Mouse (Mus musculus) heart, embryonic 10.5 days (tissue): Measurements from ENCODE around the gene Xxylt1. TPM values are rescaled to one million over a fixed set of nuclear protein-coding genes. Genes with fewer than 3 reads are reported as not detected.
"Not testable (repeated sequence)": the region's sequence is repeated elsewhere in the genome, so short reads cannot be mapped to it uniquely, and the experiment has no call there.

Experiments
- DNase-seq: peaks from one replicate; pipeline ENCODE4 v3.0.0-alpha.2; 2017; ENCODE audit warnings: low spot score
- H3K27ac ChIP-seq: fragments of 300-500 bp; sonication (generic); 2 replicates; pipeline ENCODE4 v1.5.1; 2016; ENCODE audit warnings: mild to moderate bottlenecking
- H3K27me3 ChIP-seq: fragments of 300-500 bp; sonication (generic); 2 replicates; pipeline ENCODE4 v1.6.1; 2016; ENCODE audit warnings: mild to moderate bottlenecking; ENCODE audit not compliant: poor library complexity, insufficient read depth, severe bottlenecking
- H3K36me3 ChIP-seq: fragments of 300-500 bp; sonication (generic); 2 replicates; pipeline ENCODE4 v1.6.1; 2016; ENCODE audit warnings: mild to moderate bottlenecking, moderate library complexity
- H3K4me1 ChIP-seq: fragments of 300-500 bp; sonication (generic); 2 replicates; pipeline ENCODE4 v1.6.1; 2016; ENCODE audit warnings: mild to moderate bottlenecking
- H3K4me3 ChIP-seq: fragments of 300-500 bp; sonication (generic); 2 replicates; pipeline ENCODE4 v1.5.1; 2016; ENCODE audit warnings: mild to moderate bottlenecking, moderate library complexity
- H3K9me3 ChIP-seq: fragments of 300-500 bp; sonication (generic); 2 replicates; pipeline ENCODE4 v1.6.1; 2016; ENCODE audit warnings: mild to moderate bottlenecking, moderate library complexity
- WGBS: fragments of 180-500 bp; shearing (Covaris S2); methylation state at CpG from one replicate; pipeline ENCODE4 v1.1.7; 2016; 5-methylcytosine and 5-hydroxymethylcytosine counted together
- polyA plus RNA-seq: library from polyadenylated mRNA; unstranded; fragments of >200 nt; fragmentation: Nextera tagmentation; extraction: Ambion mirVana; gene quantifications from 2 replicates; pipeline ENCODE4 v1.2.1, GENCODE M21; 2016

Gene Xxylt1
- polyA plus RNA-seq, 1 experiment from 2014 or later, result 15.0 TPM

GRCm38 (mm10) chr16:31012236-31012635 is 69.0 kb downstream of the Xxylt1 start:
- WGBS, result 93% methylated on average over 10 of the region's 10 CpGs

GRCm38 (mm10) chr16:31010443-31010842 is 70.8 kb downstream of the Xxylt1 start:
- Histone ChIP-seq H3K4me3 (no peak overlapping the region), H3K27me3 (no peaks in the 10 kb centered on the region), H3K4me1 (peaks cover 14% of the 10 kb centered on the region), H3K9me3 (no peaks in the 10 kb centered on the region), H3K27ac (peak overlapping the region; percentile 29; the same call in 1 of the 2 replicates), H3K36me3 (peaks cover 5% of the 10 kb centered on the region)
- DNase-seq, result no peak
- 88% methylated on average over 5 of the region's 5 CpGs for WGBS

More at GRCm38 (mm10) chr16:31012236-31012635, 69.0 kb downstream of the Xxylt1 start:
- no peak overlapping the region for H3K4me3 ChIP-seq
- no peaks in the 10 kb centered on the region for H3K27me3 ChIP-seq
- no peak for DNase-seq
- peaks cover 6% of the 10 kb centered on the region; the same call in 1 of the 2 replicates for H3K4me1 ChIP-seq
- H3K27ac ChIP-seq, result no peak overlapping the region
- H3K36me3 ChIP-seq, result peaks cover 3% of the 10 kb centered on the region
- no peaks in the 10 kb centered on the region for H3K9me3 ChIP-seq

- peaks cover 5% of the 10 kb centered on the region for H3K36me3 ChIP-seq
Measured at GRCm38 (mm10) chr16:31008326-31008725, 72.9 kb downstream of the Xxylt1 start.

DNA sequence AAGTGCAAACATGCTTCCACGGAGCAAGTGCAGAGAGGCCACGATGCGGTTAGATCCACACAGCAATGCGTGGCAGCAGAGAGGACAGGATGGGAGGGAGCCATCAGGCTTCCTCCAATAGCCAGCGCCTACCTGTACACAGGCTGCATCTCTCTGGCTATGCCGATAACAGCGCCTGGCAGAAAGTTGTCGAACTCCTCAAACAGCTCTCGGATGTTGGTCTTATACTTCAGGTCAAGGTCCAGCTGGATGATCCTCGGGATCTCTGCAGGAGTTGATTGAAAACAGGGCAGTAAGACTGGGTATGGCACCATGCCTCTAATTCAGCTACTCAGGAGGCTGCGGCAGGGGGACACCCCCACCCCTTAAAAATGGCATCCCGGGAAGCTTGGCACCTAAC is 73.7 kb downstream of the Xxylt1 start:
- Histone ChIP-seq H3K36me3 (peaks cover 5% of the 10 kb centered on the region), H3K9me3 (no peaks in the 10 kb centered on the region), H3K4me1 (peaks cover 40% of the 10 kb centered on the region), H3K27ac (0 out of 2 replicates have a peak overlapping the region, but pooled peaks have one; percentile 7), H3K4me3 (no peak overlapping the region), H3K27me3 (no peaks in the 10 kb centered on the region)
- 91% methylated on average over 12 of the region's 12 CpGs for WGBS
- DNase-seq, result no peak

More at GRCm38 (mm10) chr16:31008326-31008725, 72.9 kb downstream of the Xxylt1 start:
- no peak for DNase-seq
- Histone ChIP-seq H3K4me1 (peaks cover 33% of the 10 kb centered on the region), H3K4me3 (no peak overlapping the region), H3K27ac (0 out of 2 replicates have a peak overlapping the region, but pooled peaks have one; percentile 7), H3K9me3 (no peaks in the 10 kb centered on the region), H3K27me3 (no peaks in the 10 kb centered on the region)
- WGBS, result 82% methylated on average over 7 of the region's 7 CpGs

DNA sequence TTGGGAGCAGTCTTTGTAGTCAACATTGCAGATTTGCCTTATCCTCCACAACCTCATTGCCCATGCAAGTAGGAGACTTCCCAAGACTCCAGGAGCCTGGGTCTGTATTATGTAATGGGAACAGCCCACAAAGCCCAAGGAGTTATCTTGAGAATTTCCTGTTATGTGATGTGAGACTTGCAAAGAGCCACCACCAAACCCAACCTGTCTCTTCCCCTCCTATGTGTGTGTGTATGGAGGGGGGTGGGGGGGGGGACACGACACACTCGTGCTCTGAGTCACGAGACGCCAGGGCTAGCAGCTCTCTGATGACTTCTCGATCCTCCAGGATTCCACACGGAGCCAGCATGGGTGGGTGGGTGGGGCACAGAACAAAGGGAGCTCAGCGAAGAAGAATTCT is 75.5 kb downstream of the Xxylt1 start:
- Histone ChIP-seq H3K4me1 (peaks cover 48% of the 10 kb centered on the region), H3K27ac (peak overlapping the region; percentile 74), H3K4me3 (no peak overlapping the region), H3K27me3 (no peaks in the 10 kb centered on the region), H3K9me3 (no peaks in the 10 kb centered on the region), H3K36me3 (peaks cover 5% of the 10 kb centered on the region)
- no peak for DNase-seq
- WGBS, result 49% methylated on average over 7 of the region's 7 CpGs

GRCm38 (mm10) chr16:31004321-31004682 is 76.9 kb downstream of the Xxylt1 start:
- H3K27ac ChIP-seq, result peak overlapping the region; percentile 74
- no peaks in the 10 kb centered on the region for H3K9me3 ChIP-seq
- no peak for DNase-seq
- H3K27me3 ChIP-seq, result no peaks in the 10 kb centered on the region
- H3K36me3 ChIP-seq, result peaks cover 5% of the 10 kb centered on the region
- WGBS, result 50% methylated on average over 2 of the region's 2 CpGs
- no peak overlapping the region for H3K4me3 ChIP-seq
- H3K4me1 ChIP-seq, result peaks cover 48% of the 10 kb centered on the region

GRCm38 (mm10) chr16:31003592-31004320 is 77.5 kb downstream of the Xxylt1 start:
- peak overlapping the region; percentile 74 for H3K27ac ChIP-seq
- 14% methylated on average over 10 of the region's 10 CpGs for WGBS
- H3K4me1 ChIP-seq, result peaks cover 48% of the 10 kb centered on the region
- not testable (repeated sequence) for H3K27me3 ChIP-seq, H3K36me3 ChIP-seq, H3K9me3 ChIP-seq, DNase-seq
- peak overlapping the region; percentile 10; the same call in 1 of the 2 replicates for H3K4me3 ChIP-seq

GRCm38 (mm10) chr16:31002926-31003325 is 78.3 kb downstream of the Xxylt1 start:
- no peaks in the 10 kb centered on the region for H3K27me3 ChIP-seq
- H3K27ac ChIP-seq, result peak overlapping the region; percentile 74
- H3K36me3 ChIP-seq, result peaks cover 5% of the 10 kb centered on the region
- no peak overlapping the region for H3K4me3 ChIP-seq
- H3K4me1 ChIP-seq, result peaks cover 43% of the 10 kb centered on the region
- H3K9me3 ChIP-seq, result no peaks in the 10 kb centered on the region
- no peak for DNase-seq
- WGBS, result 47% methylated on average over 6 of the region's 6 CpGs

GRCm38 (mm10) chr16:31002117-31002516 is 79.1 kb downstream of the Xxylt1 start:
- 84% methylated on average over 6 of the region's 6 CpGs for WGBS
- peaks cover under 1% of the 10 kb centered on the region; the same call in 1 of the 2 replicates for H3K36me3 ChIP-seq
- H3K9me3 ChIP-seq, result no peaks in the 10 kb centered on the region
- peaks cover 42% of the 10 kb centered on the region for H3K4me1 ChIP-seq
- peak overlapping the region; percentile 74; the same call in 1 of the 2 replicates for H3K27ac ChIP-seq
- DNase-seq, result no peak
- no peaks in the 10 kb centered on the region for H3K27me3 ChIP-seq
- H3K4me3 ChIP-seq, result no peak overlapping the region

DNA sequence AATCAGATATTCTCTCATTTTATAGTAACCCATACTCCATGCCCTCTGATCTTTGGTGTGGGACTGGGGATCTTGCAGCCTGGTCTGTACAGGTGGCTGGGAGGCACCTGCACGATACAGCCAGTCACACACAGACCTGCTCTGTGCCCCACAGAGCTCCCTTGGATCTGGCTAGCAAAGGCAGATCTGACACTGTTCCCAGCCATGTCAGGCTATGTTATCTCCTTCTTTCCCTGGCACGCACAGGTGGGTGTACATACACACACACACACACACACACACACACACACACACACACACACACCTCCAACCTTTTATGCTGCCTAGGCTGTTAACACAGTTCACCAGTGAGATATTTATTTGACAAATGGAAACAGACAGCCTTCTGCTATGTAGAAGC is 82.5 kb downstream of the Xxylt1 start:
- no peak overlapping the region for H3K27ac ChIP-seq
- H3K27me3 ChIP-seq, result no peaks in the 10 kb centered on the region
- peaks cover 42% of the 10 kb centered on the region for H3K4me1 ChIP-seq
- H3K4me3 ChIP-seq, result no peak overlapping the region
- H3K36me3 ChIP-seq, result no peaks in the 10 kb centered on the region
- no peak for DNase-seq
- H3K9me3 ChIP-seq, result no peaks in the 10 kb centered on the region
- 80% methylated on average over 2 of the region's 2 CpGs for WGBS

DNA sequence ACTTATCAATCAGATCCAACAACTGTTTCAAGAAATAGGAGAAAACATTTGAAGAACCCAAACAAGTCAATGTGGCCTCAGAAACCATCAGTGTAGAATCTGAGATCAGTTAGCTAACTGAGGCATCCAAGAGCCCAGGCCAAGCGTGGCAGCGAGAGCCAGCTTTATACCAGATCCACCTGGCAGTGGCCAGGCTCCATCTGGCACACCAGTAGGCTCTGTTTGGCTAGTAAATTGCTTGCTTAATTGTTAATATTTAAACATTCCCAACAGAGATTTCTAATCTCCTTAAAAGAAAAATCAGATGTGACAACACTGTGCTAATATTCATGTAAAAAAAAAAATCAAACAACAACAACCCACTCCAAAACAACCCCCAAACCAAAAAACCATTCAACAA is 83.2 kb downstream of the Xxylt1 start:
- peaks cover 35% of the 10 kb centered on the region for H3K4me1 ChIP-seq

GRCm38 (mm10) chr16:30995446-30995845 is 85.8 kb downstream of the Xxylt1 start:
- H3K36me3 ChIP-seq, result no peaks in the 10 kb centered on the region
- H3K4me1 ChIP-seq, result peaks cover 29% of the 10 kb centered on the region
- H3K27ac ChIP-seq, result no peak overlapping the region
- H3K9me3 ChIP-seq, result no peaks in the 10 kb centered on the region
- no peaks in the 10 kb centered on the region for H3K27me3 ChIP-seq
- 80% methylated on average over 5 of the region's 5 CpGs for WGBS
- DNase-seq, result no peak
- no peak overlapping the region for H3K4me3 ChIP-seq

More for the DNA sequence above, 83.2 kb downstream of the Xxylt1 start:
- H3K4me3 ChIP-seq, result no peak overlapping the region
- 95% methylated on average over 2 of the region's 2 CpGs for WGBS
- no peaks in the 10 kb centered on the region for H3K36me3 ChIP-seq
- no peak for DNase-seq
- no peaks in the 10 kb centered on the region for H3K9me3 ChIP-seq
- H3K27ac ChIP-seq, result no peak overlapping the region
- H3K27me3 ChIP-seq, result no peaks in the 10 kb centered on the region

DNA sequence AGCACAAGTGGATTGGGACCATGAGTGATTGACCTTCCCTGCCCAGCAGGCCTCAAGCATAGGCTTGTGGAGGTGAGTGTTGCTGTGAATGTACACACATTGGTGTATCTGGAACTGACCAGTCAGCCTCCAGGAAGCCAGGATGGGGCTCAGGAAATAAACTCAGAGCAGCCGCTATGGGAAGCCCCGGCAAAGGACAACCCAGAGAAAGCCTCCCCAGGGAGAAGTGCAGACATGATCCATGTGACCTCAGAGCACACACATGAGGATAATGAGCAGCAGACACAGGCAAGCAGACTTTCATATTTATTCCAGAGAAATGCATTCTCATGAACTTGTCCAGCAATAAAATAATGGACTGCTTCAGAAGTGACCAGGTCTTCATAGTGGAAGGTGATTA is 86.4 kb downstream of the Xxylt1 start:
- no peaks in the 10 kb centered on the region for H3K9me3 ChIP-seq
- H3K4me3 ChIP-seq, result no peak overlapping the region
- H3K4me1 ChIP-seq, result peaks cover 29% of the 10 kb centered on the region
- no peaks in the 10 kb centered on the region for H3K36me3 ChIP-seq
- WGBS, result 59% methylated on average over 2 of the region's 2 CpGs
- H3K27me3 ChIP-seq, result no peaks in the 10 kb centered on the region
- no peak for DNase-seq
- 0 out of 2 replicates have a peak overlapping the region, but pooled peaks have one; percentile 30 for H3K27ac ChIP-seq
